Mouse (Mus musculus) bone marrow, adult 2 months (tissue): ENCODE results near the gene Zfp664. TPM values are rescaled to one million over a fixed set of nuclear protein-coding genes. Genes with fewer than 3 reads are reported as not detected.

ENCODE experiments used
- H3K27ac ChIP-seq: fragments of 200-500 bp; 2 replicates; pipeline ENCODE4 v1.5.1; 2012; ENCODE audit warnings: low read depth, mild to moderate bottlenecking, control low read depth, inconsistent platforms, low read length; ENCODE audit not compliant: control insufficient read depth, poor library complexity, insufficient read depth
- H3K4me1 ChIP-seq: fragments of 200-500 bp; 2 replicates; pipeline ENCODE4 v1.6.1; 2011; ENCODE audit warnings: low read length; ENCODE audit not compliant: control insufficient read depth, insufficient read depth
- H3K4me3 ChIP-seq: fragments of 200-500 bp; replicated peaks from 2 replicates; pipeline ENCODE3; 2011; ENCODE audit warnings: mild to moderate bottlenecking, low read depth, low read length, control low read depth; ENCODE audit not compliant: control insufficient read depth
- CTCF ChIP-seq: fragments of 200-500 bp; IDR thresholded peaks from 2 replicates; pipeline ENCODE4 v1.5.1; 2011; ENCODE audit warnings: low read length, control low read depth; ENCODE audit not compliant: control insufficient read depth, insufficient read depth
- POLR2A ChIP-seq: fragments of 200-500 bp; IDR thresholded peaks from 2 replicates; pipeline ENCODE4 v1.6.1; 2011; ENCODE audit warnings: low read depth, mild to moderate bottlenecking, control low read depth, low read length, borderline replicate concordance; ENCODE audit not compliant: control insufficient read depth
- WGBS: fragments of 180-500 bp; shearing (Covaris S2); methylation state at CpG from one replicate; pipeline ENCODE4 v1.1.7; 2018; 5-methylcytosine and 5-hydroxymethylcytosine counted together
- polyA plus RNA-seq: library from polyadenylated mRNA; stranded (reverse); fragments of >200 nt; gene quantifications from 2 replicates; pipeline ENCODE4 v1.2.4, GENCODE M21; 2011; ENCODE audit warnings: low replicate concordance; ENCODE audit not compliant: missing spikeins, insufficient read depth, insufficient read length

The Zfp664 gene
- 10.8 and 12.2 TPM in 2 replicates for polyA plus RNA-seq

DNA sequence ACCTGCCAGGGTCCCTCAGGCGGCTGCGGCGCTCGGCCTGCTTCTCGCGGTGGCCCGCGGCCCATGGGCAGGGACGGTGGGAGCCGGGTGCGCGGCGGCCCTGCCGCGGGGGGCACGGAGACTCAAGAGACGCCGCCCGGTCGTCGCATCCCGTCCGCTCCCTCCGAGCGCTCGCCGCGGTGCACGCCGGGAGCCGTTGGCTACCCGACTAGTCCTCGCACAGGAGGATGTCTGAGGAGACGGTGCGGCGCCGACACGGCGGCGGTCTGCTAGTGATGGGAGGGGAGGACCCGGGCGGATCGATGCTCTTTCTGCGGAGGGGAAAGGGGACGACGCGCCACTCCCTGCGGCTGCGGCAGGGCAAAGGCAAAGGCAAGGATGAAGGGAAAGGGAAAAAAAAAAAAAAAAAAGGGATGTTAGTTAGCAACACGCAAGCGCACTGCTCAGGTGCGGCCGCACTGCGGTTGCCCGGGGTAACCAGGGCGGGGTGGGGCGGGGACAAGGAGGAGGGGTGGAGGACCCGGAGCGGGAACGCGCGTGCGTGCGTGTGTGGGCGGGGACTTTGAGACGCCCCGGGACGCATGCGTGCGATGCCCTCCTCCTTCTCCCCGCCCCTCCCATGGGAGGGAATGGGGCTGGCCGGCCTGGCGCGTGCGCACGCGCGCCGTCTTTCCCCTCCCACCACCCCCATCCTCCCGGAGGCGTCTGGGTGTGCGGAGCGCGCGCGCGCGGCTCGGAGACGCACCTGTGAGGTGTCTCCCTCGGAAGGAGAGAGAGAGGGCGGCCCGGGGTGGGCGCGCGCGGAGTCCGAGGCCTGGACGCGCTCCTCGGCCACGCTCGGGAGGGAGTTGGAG lies at the start of gene Zfp664, which contains the start of gene Ccdc92:
TSS of gene Zfp664 (plus strand) at position 679 of the 854 bp plus-strand sequence.
TSS of gene Ccdc92 (minus strand) at position 412 of the 854 bp plus-strand sequence.
- WGBS, result under 1% methylated on average over 98 of the region's 103 CpGs
- Histone ChIP-seq H3K4me3 (peak within 1 kb of the TSS; percentile 92), H3K27ac (peak within 1 kb of the TSS; percentile 67; the same call in 1 of the 2 replicates), H3K4me1 (no peaks in the 10 kb centered on the region; the same call in 1 of the 2 replicates)
- TF ChIP-seq CTCF (no peak), POLR2A (peak; percentile 20; the same call in 1 of the 2 replicates)

DNA sequence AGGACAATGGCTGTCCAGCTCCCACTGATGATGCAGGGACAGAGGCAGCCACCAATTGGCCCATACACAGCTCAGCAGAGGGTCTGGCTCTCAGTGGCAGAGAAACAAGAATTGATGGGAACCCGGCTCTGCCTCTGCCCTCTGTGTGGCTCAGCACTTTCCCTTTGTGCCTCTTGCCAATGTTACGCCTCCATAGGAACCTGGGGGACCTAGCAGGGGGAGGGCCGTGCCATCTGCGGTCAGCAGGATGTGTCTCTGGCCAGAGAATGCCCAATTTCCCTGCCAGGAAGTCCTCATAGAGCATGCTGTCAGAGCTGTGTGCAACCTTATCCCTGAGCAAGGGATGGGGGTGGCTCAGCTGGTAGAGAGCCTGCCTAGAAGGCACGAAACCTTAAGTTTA lies 47.7 kb upstream of the Zfp664 start:
- Histone ChIP-seq H3K4me1 (no peaks in the 10 kb centered on the region), H3K4me3 (no peak overlapping the region), H3K27ac (no peak overlapping the region)
- 38% methylated on average over 5 of the region's 5 CpGs for WGBS
- TF ChIP-seq POLR2A, result no peak
- TF ChIP-seq CTCF, result no peak

DNA sequence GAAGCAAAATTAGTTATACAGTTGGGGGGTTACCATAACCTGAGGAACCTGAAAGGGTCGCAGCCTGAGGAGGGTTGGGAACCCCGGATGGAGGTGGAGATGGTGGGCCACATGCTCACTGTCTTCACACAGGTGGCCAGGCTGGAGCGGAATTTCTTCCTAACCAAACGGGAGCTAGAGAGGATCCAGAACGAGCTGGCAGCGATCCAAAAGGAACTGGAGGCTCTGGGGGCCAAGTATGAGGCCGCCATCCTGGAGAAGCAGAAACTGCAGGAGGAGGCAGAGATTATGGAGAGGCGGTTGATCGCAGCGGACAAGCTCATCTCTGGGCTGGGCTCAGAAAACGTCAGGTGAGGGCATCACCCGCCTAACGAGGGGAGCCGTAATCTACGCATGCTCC lies 45.4 kb upstream of the Zfp664 start:
- no peak for TF ChIP-seq CTCF
- WGBS, result 81% methylated on average over 15 of the region's 15 CpGs
- H3K4me1 ChIP-seq, result no peaks in the 10 kb centered on the region

DNA sequence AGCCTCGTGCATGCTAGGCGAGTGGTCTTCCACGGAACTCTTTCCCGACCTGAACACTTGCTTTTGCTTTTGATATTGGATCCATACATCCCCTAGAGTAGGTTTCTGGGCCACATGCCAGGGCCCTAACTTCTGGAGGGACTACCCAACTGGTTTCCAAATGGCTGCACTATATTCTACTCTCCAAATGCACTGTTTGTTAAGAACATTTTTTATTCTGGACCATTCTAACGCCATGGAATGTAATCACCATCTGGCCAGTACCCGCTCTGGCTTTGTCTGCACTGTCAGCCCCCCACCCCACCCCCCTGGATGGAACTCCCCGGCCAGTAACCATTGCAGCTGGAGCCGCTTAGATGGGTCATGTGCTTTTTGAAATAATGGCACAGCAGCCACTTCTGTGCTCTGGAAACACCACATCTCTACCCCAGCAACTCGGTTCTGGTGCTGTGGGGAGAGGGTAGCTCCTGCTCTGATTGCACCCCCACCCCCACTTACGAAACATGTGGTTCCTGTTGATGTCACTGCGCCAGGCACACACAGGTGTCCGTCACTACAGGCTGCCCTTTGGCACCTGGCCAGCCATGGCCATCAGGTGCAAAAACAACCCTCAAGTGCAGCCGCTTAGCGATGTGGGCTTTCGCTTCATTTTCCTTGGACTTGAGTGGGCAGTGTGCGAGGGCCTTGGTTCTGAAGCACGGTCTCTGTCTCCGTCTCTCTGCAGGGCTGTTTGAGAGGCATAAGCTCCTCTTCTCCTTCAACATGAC lies 40.2 kb upstream of the Zfp664 start:
- 73% methylated on average over 18 of the region's 18 CpGs for WGBS
- no peaks in the 10 kb centered on the region for H3K4me1 ChIP-seq
- H3K27ac ChIP-seq, result no peak overlapping the region
- TF ChIP-seq CTCF (no peak), POLR2A (no peak)
- H3K4me3 ChIP-seq, result no peak overlapping the region

More for the DNA sequence above, 45.4 kb upstream of the Zfp664 start:
- Histone ChIP-seq H3K27ac (no peak overlapping the region), H3K4me3 (no peak overlapping the region)

- H3K4me3 ChIP-seq, result no peak overlapping the region
- H3K4me1 ChIP-seq, result no peaks in the 10 kb centered on the region; the same call in 1 of the 2 replicates
- no peak overlapping the region for H3K27ac ChIP-seq
- 86% methylated on average over 12 of the region's 12 CpGs for WGBS
- no peak for TF ChIP-seq POLR2A
- no peak for TF ChIP-seq CTCF
These were observed 32.2 kb upstream of the Zfp664 start for GRCm38 (mm10) chr5:124830331-124830730.

GRCm38 (mm10) chr5:124835218-124835617 lies 27.3 kb upstream of the Zfp664 start:
- 92% methylated on average over 15 of the region's 15 CpGs for WGBS
- no peaks in the 10 kb centered on the region; the same call in 1 of the 2 replicates for H3K4me1 ChIP-seq
- H3K4me3 ChIP-seq, result no peak overlapping the region
- TF ChIP-seq CTCF (no peak), POLR2A (no peak)
- no peak overlapping the region for H3K27ac ChIP-seq

DNA sequence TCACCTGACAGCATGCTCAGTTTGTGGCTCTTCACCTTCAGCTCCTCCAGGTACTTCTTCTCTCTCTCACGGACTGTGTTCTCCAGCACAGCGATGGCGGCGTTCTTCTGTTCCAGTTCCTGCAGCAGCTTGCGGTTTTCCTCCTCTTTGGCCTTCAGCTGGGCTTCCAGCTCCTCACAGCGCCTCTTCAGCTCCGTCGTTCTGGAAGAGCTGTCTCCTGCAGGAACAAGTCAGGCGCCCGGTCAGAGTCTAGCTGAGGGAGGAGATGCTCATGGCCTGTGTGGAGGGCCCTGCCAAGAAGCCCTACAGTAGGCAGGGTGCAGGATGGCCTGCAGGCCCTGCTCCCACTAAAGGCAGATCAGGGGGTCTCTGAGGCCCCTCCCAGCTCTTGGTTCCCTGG lies 26.4 kb upstream of the Zfp664 start:
- TF ChIP-seq POLR2A (no peak), CTCF (no peak)
- Histone ChIP-seq H3K4me1 (no peaks in the 10 kb centered on the region; the same call in 1 of the 2 replicates), H3K27ac (no peak overlapping the region), H3K4me3 (no peak overlapping the region)
- WGBS, result 87% methylated on average over 10 of the region's 10 CpGs

DNA sequence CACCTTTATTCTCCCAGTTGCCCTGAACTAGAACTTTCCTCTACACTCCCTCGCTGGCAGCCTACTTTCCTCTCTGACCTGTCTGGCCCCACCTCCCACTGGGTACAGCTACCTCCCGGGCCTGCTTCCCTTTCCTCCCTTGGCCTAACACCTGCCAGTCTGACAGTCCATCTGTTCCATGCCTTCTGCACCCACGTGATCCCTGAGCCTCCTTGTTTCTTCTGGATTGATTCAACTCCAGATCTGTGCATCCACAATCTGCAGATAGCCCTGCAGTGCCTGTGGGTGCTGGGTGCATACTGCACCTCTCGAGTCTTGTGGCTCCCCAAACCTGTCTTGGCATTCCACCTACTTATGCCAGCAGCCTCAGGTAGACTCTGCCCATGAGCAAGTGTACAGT lies 25.9 kb upstream of the Zfp664 start:
- no peak overlapping the region for H3K27ac ChIP-seq
- H3K4me1 ChIP-seq, result no peaks in the 10 kb centered on the region; the same call in 1 of the 2 replicates
- no peak overlapping the region for H3K4me3 ChIP-seq
- WGBS, result 27% methylated on average over 4 of the region's 4 CpGs
- TF ChIP-seq POLR2A, result no peak
- no peak for TF ChIP-seq CTCF
